Mouse (Mus musculus): Measurements from ENCODE around the gene Fam198a.

DNA sequence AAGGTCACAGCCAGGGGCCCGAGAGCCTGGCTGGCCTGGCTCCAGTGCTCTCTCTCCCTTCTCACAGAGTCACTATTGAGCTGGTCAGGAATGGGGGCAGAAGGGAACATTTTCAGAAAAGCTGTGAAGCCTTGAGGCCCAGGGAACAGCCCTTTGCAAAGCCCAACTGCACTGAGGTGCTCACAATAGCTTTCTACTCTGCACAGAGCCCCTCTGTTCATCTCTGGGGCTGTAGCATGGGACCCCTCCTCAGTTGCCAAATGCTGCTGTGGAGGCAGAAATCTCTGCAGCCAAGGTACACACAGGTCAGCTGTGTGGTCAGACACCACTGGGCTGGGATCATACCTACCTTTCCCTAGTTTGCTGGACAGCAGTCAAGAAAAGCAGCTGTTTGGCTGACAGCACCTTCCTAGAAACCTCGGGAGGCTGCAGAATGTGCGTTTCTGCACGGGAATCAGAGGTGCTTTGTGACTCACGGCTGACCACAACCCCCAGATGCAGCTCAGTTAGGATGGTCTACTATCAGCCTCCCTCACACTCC lies 19.1 kb downstream of the Fam198a start:
- no peak for TF ChIP-seq CTCF (IDR thresholded peaks at IDR 0.05; ENCODE audit: low read depth, low read length)
- TF ChIP-seq POLR2A (IDR thresholded peaks at IDR 0.05; ENCODE audit: borderline replicate concordance, low read depth, low read length), result no peak
